Mouse (Mus musculus): ENCODE measurements around the gene Rom1.

Rom1 gene

DNA sequence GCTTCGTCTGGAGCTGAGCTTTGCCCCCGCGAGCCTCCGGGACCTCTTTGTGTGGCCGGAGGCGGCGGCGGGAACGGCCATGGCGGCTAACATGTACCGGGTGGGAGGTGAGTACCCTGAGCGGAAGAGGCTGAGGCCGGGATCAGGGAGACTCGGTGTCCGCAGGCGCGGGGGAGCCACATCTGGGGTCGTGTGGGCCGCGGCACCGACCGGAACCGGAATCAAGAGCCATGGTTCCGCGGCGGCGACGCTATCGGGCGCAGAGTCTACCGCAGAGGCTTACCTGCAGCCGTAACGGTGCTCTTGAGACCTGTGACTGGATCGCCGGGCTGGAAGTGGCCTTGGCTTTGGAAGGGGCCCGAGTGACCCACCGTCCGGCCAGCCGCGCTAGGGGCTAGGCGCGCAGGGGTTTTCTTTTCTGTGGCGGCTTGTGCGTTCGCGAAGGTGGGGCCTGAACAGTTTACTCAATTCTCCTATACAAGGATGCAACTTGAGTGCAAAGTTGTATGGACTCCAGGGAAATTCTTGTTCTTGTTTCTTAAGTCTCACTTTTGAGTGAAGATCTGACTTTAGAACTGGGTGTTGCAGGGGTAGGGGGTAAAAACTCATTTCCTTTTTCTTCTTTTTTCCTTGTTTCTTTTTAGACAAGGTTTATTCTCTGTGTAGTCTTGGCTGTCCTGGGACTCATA is 13.3 kb upstream of the Rom1 start:
- no peak for DNase-seq (ENCODE audit: low read depth, low spot score)

DNA sequence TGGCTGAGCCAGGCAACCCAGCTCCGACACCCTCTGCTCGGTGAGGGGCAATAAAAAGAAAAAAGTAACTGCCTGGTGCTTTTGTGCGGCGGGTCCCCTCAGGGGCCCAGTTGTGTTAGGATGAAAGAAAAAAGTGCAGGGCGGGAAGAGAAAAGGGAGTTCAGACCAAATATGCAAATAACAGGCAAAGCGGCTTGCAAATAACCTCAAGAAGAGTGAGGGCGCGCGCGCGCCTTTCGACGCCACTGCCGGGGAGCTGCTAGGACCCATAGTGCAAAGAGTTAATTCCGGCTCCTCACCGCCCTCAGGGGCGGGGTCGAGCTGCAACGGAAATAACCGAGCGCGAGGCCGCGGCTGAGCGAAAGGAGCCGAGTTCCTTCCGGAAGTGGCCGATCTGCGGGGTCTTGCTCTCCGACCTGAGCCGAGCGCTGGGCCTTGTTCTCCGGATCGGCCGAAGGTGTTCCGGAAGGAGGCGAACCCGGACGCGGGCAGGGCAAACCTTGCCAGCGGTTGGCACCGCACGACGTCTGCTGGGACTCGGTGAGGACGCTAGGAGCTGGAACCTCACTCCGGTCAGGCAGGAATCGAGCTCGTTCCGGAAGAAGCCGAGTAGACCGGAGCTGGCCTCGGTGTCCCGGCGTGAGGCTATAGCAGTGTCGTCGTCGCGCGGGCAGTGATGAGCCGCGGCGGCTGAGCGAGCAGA is 12.5 kb upstream of the Rom1 start, which contains the start of gene Mta2:
Gene Mta2, plus strand, starts transcription at position 361 of the 703 bp plus-strand sequence.
- peak; percentile 87 for DNase-seq (ENCODE audit: low read depth, low spot score)

DNA sequence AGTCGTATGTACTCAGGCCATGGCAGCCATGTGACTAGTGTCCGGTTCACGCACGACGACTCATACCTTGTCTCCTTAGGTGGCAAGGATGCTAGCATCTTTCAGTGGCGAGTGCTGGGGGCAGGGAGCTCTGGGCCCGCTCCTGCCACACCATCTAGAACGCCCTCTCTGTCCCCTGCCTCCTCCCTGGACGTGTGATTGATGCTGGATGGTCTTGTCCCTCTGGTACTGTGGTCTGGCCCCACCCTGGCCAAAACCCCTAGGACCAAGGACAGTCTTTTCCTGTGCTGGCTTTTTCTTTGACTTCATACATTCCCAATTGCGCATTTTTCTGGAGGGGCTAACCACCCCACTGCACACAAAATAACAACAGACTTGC is 12.0 kb upstream of the Rom1 start:
- DNase-seq (ENCODE audit: low read depth, low spot score): no peak

DNA sequence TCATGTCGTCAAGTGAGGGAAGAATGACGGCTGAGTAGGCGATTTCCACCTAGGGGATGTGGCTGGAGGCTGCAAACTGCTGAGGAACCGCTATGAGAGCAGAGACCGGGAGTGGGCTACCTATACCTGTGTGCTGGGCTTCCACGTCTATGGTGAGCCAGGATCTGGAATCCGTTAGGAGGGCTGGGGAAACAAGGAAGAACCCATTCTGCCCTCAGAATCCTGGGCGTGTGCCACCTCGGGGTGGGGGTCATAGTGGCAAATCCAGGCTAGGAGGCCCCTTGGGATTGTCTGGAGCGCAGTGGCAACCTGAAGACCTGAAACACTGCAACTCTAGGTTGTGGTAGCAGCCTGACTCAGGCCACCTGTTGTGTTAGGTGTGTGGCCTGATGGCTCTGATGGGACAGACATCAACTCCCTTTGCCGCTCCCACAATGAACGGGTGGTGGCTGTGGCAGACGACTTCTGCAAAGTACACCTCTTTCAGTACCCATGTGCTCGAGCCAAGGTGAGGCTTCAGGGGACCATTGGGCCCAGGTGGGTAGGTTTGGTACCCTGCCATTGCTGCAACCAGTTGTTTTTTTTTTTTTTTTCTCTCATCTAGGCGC is 11.5 kb upstream of the Rom1 start:
- no peak for DNase-seq (ENCODE audit: low read depth, low spot score)

DNA sequence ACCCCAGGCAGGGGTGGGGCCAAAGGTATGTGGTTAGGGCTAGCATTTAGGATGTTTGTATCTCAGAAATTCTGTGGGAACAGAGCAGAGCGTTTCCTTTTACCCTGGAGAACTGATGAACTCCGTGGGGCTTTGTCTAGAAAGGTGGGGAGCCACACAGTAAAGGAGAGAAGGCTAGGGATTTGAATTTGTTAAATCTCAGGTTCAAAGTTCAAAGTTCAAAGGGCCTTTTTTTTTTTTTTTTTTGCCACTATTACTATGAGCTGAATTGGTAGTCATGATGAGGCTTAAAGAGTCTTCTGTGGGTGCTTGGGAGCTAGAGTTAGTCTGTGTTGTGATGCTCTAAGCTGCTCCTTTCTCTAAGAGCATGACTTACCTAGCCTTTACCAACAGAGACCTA is 7.6 kb upstream of the Rom1 start:
- no peak for DNase-seq (ENCODE audit: low read depth, low spot score)

DNA sequence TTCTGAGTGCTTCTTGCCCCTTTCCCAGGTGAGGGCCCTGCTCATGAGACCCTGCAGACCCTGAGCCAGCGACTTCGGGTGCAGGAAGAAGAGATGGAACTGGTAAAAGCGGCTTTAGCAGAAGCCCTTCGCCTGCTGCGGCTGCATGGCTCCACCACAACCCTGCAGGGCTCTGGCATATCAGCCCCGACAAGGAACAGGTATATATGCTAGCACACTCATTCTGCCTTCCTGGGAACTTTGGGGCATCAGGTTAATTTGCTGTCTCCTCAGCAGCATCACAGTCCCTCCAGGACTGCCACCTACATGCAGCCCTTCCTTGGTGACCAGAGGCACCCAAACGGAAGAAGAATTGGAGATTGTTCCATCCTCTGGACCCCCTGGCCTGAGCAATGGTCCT is 1.6 kb upstream of the Rom1 start:
- DNase-seq (ENCODE audit: low read depth, low spot score): no peak

DNA sequence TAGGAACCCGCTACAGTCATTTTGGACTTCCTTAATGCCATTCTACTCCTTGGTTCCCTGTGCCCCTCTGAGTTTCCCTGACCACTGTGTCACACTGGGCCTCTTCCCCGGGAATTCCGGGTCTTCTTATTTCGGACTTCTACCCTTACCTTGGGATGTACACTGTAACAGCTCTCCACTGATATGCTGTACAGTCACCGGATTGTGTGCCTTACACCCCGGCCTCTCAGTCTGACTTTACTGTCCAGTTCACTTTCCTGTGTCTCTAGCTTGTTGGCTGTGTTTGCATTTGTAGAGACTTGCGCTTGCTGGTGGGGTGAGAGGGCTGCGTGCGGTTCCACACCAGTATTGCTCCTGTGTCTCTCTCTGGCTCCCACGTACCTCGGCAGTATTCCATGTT is 961 bp upstream of the Rom1 start:
- DNase-seq (ENCODE audit: low read depth, low spot score): no peak

DNA sequence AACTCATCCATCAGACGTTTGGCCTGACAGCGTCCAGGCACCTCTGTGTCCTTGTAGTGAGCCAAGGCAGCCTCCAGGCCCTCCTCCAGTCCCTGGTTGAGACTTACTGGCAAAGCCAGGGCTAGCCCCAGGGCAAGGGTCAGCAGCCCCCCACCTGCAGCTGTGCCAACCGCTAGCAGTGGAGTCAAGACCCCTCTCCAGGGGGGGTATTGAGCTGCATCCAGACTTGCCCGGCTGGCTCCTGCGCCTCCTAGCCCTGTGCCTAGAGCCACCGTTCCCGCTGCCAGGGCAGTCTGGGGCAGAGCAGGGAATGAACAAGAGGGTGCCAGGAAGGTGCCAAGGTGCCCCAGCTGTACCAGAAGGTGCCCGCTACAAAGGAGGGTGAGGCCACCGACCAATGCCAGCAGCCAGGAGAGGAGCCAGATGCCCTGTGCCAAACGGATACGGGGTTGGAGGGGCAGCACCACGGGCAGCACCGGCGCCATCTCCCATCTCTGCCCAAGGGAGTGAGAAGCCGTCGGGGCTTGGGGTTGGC is 400 bp downstream of the Rom1 start:
- DNase-seq (ENCODE audit: low read depth, low spot score): no peak

GRCm38 (mm10) chr19:8927891-8928525 is 1.1 kb downstream of the Rom1 start:
- no peak for DNase-seq (ENCODE audit: low read depth, low spot score)

DNA sequence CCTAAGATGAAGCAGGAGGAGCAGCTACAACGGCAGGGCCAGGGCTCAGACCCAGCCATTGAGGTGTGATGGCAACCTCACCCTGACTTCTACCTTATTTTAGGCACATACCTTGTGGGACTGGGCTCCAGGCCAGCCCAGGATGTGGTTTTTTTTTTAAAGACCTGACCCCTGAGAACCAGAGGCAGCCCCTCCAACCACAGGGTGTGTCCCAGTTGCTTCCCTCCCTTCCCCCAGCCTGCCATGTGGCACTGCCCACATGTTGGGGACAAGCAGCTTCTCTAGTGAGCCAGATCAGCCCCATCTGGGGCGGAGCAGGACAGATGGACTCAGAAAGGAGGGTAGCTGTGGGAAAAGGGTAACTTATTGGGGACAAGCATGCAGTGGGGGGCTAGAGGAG is 2.4 kb downstream of the Rom1 start:
- no peak for DNase-seq (ENCODE audit: low read depth, low spot score)

GRCm38 (mm10) chr19:8921741-8922140 is 7.4 kb downstream of the Rom1 start:
- DNase-seq (ENCODE audit: low read depth, low spot score): no peak

DNA sequence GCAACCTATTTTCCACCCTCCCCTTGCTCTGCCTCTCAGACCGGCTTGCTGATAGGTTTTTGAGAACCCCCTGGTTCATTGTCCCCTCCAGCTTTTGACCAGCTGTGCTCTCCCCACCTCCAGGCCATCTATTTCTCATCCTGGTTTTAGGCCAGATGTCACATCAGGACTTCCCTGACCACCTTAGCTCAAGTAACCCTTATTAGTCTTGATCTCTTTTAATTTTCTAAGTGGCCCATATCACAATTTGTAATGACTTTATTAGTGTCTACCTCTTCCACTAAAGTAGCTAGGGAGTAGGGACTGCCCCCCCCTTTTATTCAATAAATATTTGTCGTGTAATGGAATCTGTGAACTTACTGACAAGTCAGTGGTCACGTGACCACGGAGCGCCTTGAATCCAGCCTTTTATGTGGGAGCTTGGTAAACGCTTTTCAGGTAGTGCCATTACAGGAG is 8.3 kb downstream of the Rom1 start:
- DNase-seq (ENCODE audit: low read depth, low spot score): peak; percentile 73

- peak; percentile 86 for DNase-seq (ENCODE audit: low read depth, low spot score)
Observed at GRCm38 (mm10) chr19:8920073-8920736, 9.0 kb downstream of the Rom1 start, which contains the start of gene B3gat3. Gene B3gat3, plus strand, starts transcription at chr19:8920374.

- DNase-seq (ENCODE audit: low read depth, low spot score): no peak
Observed at GRCm38 (mm10) chr19:8919684-8920072, 9.5 kb downstream of the Rom1 start.

GRCm38 (mm10) chr19:8919000-8919399 is 10.2 kb downstream of the Rom1 start:
- DNase-seq (ENCODE audit: low read depth, low spot score): no peak

DNA sequence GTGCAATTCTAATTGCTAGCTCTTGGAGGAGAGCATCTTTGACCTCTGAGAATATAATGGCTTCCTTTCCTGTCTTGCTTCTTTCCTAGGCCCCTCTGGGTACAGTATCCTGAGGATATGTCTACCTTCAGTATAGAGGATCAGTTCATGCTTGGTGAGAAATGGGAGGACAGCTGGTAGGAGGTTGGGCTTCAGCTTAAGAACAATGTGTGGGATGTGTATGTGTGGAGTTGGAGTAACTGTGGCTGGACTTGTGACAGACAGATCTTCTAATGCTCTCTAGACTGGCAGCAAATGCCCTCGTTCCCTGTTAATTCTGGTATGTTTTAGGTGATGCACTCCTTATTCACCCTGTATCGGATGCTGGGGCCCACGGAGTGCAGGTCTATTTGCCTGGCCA is 14.9 kb downstream of the Rom1 start:
- no peak for DNase-seq (ENCODE audit: low read depth, low spot score)

DNA sequence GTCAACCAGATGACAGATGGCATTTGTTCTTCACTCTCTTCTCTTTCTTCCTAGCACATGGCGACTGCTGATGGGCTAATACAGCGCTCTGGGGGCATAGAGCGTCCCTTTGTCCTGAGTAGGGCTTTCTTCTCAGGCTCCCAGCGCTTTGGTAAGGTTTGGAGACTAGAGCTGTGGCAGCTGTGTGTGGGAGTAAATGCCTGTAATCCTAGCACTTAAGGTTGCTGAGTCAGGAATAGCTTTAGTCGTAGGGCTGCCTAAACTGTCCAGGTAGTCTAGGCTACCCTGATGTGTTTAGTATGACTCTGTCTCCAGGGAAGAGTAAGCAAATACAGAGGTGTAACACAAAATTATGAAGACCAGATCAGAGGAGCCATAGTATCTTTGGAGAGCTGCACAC is 17.3 kb downstream of the Rom1 start:
- DNase-seq (ENCODE audit: low read depth, low spot score): no peak

DNA sequence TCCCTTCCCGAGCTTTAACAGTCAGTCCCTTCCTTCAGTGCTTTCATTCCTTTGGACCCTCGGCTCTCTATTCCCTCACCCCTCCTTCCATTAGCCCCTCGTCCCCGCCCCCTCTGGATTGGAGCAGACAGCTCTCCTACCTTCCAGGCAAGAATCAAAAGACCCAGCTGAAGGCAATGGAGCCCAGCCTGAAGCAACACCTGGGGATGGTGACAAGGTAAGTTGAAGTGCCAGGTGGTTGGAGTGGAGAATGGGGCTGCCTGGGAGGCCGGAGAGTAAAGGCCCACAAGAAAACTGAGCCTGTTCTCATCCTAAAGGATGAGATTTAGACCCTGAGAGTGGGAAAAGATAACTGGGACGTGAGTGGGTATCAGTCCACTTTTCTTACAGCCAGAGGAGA is 20.6 kb downstream of the Rom1 start:
- DNase-seq (ENCODE audit: low read depth, low spot score): no peak

- DNase-seq (ENCODE audit: low read depth, low spot score): no peak
Observed at GRCm38 (mm10) chr19:8903412-8903811, 25.7 kb downstream of the Rom1 start.

- no peak for DNase-seq (ENCODE audit: low read depth, low spot score)
Observed at GRCm38 (mm10) chr19:8899079-8899478, 30.1 kb downstream of the Rom1 start.

DNA sequence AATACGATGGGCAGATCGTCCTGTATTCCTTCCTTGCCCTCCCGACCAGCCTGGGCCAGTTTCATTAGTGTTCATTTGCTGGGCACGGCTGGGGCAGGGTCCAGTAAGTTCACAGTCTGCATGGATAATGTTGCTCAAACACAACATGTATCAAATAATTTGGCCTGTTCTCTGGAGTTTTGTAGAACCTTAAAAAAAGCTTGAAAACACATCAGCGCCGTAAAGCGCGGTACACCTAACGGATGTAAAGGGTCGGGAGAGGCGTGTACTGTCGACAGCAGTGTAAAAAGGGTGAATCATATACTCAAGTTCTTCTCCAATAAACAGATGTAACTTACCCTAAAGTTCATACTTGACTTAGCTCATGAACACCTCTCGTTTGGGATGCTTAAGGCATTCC is 30.6 kb downstream of the Rom1 start:
- DNase-seq (ENCODE audit: low read depth, low spot score): no peak
